Mouse (Mus musculus): Measurements from ENCODE around the gene Ccdc134.
"Not testable (repeated sequence)": the region's sequence is repeated elsewhere in the genome, so short reads cannot be mapped to it uniquely, and the experiment has no call there.

Ccdc134 gene

GRCm38 (mm10) chr15:82127426-82128374, at the start of gene Ccdc134:
TSS of gene Ccdc134 (plus strand) at chr15:82127922.
- peak; percentile 95 for DNase-seq (ENCODE audit: extremely low spot score)

DNA sequence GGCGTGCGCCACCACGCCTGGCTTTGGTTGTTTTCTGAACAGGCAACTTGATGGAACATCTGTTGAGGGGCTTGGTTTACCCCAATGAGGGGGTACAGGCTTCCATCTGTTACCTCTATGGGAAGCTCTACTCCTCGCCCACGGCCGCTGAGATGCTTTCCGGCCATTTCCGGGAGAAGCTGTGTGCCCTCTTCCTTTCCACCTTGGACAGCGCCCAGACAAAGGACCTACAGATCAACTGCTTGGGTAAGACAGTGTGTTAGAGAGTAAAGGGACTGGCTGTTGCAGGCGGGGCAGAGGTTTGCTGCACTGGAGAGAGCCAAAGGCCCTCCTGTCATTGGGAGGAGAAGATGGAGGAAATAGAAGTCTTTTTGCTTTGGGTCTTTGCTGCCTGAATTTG, 47.8 kb upstream of the Ccdc134 start:
- DNase-seq (ENCODE audit: extremely low spot score) = no peak

DNA sequence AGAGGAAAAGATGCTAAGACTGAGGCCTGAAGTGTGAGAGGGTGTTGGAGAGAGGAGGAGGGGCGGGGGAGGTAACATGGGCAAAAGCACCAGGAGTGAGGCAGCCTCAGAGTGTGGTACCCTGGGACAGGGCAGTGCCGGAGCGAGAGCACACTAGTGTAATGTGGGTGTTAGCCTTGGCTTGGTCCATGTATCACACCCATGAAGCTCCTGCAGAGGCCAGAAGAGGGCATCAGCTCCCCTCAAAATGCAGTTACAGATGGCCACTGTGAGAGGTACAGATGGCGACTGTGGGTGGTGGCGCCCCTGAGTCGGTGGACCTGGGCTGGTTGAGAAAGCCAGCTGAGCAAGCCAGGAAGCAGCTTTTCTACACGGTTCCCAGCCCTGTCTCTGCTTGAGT, 46.6 kb upstream of the Ccdc134 start:
- DNase-seq (ENCODE audit: extremely low spot score) = peak; percentile 34

DNA sequence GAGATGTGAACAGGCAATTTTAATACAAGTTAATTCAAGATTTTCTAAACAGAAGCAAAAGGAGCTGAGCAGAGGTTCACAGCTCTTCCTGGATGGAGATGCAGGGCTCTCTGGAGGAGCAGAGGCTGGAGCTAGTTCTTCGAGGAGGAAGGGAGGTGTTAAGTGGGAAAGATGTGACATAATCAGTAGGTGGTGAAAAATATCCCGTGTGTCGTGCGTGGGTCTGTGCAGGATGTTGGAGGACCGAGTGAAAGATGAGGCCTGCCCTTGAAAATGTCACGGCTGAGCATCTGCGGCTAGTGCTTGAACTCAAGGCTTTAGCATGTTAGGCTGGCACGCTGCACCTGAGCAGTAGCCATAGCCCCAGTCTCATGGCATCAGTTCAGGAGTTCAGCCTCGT, 42.1 kb upstream of the Ccdc134 start:
- no peak for DNase-seq (ENCODE audit: extremely low spot score)

GRCm38 (mm10) chr15:82086131-82086530, 41.6 kb upstream of the Ccdc134 start:
- DNase-seq (ENCODE audit: extremely low spot score) = no peak

- DNase-seq (ENCODE audit: extremely low spot score) = no peak
Measured at GRCm38 (mm10) chr15:82087266-82087665, 40.5 kb upstream of the Ccdc134 start.

GRCm38 (mm10) chr15:82091061-82091460, 36.7 kb upstream of the Ccdc134 start:
- no peak for DNase-seq (ENCODE audit: extremely low spot score)

GRCm38 (mm10) chr15:82106953-82107555, 20.7 kb upstream of the Ccdc134 start:
- peak; percentile 58 for DNase-seq (ENCODE audit: extremely low spot score)

- no peak for DNase-seq (ENCODE audit: extremely low spot score)
Measured at GRCm38 (mm10) chr15:82120544-82120943, 7.2 kb upstream of the Ccdc134 start.

GRCm38 (mm10) chr15:82126690-82127089, 1.0 kb upstream of the Ccdc134 start:
- DNase-seq (ENCODE audit: extremely low spot score) = not testable (repeated sequence)

- DNase-seq (ENCODE audit: extremely low spot score) = no peak
Measured at GRCm38 (mm10) chr15:82128398-82128797, 676 bp downstream of the Ccdc134 start.

GRCm38 (mm10) chr15:82130599-82130998, 2.9 kb downstream of the Ccdc134 start:
- no peak for DNase-seq (ENCODE audit: extremely low spot score)

GRCm38 (mm10) chr15:82135372-82135771, 7.7 kb downstream of the Ccdc134 start:
- no peak for DNase-seq (ENCODE audit: extremely low spot score)

GRCm38 (mm10) chr15:82138565-82138964, 10.8 kb downstream of the Ccdc134 start:
- peak; percentile 37 for DNase-seq (ENCODE audit: extremely low spot score)

- DNase-seq (ENCODE audit: extremely low spot score) = no peak
Measured at GRCm38 (mm10) chr15:82139196-82139595, 11.5 kb downstream of the Ccdc134 start.

DNA sequence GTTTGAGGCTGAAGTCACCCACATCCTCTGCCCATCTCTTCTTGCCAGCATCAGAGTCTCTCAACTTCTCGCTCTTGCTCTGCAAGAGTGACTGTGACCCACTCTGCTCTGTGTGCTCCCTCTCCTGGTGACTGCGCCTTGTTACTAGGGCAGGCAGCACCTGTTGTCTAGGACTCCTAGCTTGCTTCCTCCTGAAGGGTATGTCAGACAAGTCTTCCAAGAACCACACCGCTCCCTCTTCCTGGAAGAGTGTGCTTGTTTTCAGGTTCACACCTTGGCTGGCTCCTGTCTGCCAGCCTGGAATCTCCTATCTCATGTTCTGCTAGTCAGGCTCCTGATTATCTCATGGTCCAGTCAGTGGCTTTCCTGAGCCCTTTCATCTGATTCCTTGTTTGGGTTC, 12.6 kb downstream of the Ccdc134 start:
- no peak for DNase-seq (ENCODE audit: extremely low spot score)

- no peak for DNase-seq (ENCODE audit: extremely low spot score)
Measured at GRCm38 (mm10) chr15:82144157-82144556, 16.4 kb downstream of the Ccdc134 start.

GRCm38 (mm10) chr15:82145408-82145807, 17.7 kb downstream of the Ccdc134 start:
- no peak for DNase-seq (ENCODE audit: extremely low spot score)

DNA sequence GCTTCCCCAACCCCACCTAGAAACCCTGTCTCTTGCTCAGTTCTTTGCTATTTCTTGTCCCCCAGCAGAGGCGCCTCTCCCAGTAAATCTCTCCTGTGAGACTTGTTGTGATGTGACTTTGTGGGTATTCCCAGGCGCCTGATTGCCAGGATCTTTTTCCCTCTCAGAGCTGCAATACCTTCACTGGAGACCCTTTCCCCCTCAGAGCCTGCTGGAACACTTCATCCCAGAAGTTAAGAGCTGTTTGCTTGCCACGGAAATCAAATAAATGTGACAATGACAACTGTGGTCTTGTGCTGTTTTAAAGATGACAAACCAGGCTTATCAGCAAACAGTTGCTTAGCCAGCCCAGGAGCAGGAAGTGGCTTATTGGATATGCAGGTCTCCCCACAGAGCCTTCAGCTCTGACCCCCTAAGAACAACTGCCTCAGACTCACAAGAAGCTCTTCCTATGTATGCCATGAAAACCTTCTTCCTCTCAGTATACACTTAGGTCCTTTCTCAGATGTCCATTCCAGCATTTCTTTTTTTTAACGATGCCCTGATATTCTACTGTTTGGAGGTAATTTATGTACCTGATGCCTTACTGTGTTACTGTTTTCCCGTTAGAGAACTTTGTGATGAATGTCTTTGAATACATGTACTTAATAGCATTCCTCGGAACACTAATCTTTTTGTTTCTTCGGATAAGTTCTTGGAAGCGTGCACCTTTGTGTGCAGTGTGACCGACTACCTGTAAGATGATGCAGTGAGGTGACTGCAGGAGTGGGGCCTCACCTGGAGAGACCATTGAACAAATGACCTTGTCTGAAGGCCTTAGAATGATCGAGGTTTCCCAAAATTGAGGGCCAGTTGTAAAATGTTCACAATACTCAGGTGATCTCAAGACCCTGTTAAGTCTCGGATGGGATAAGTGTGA, 18.4 kb downstream of the Ccdc134 start:
- peak; percentile 36 for DNase-seq (ENCODE audit: extremely low spot score)

DNA sequence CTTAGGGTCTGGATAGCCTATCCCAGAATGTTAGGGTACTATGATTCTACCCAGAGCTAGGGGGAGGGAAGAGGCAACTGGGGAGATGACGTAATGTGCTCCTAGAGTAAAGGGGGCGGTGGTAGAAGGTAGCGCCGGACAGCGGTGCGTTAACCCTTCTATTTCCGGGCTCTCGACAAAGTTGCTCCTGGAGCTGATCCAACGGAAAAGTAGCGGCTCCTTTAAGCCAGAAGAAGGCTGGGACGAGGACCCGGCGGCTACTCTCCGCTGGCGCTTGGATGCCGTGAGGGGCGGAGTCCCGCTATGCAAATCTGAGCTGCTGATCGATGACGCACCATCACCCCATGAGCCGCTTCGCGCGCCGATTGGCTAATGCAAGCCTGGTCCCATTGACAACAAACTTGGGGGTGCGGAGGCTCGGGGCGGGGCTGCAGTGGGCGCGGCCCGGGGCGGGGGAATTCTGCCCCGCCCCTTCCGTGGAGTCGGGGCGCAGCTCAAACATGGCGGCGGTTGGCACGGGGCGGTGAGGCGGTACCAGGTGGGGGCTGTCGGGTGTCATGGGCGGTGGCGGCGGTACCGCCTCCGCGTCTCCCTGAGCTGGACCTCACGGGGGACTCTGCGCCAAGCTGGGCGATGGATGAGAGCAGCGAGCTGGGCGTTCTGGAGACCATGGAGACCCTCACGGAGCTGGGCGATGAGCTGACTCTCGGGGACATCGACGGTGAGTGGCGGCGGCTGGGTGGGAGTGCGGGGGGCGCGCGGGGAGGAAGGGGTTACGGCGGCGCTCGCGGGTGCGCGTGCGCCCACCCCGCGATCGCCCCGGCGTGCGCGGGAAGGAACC, 19.3 kb downstream of the Ccdc134 start, which contains the start of gene Srebf2:
Gene Srebf2, plus strand, starts transcription at position 412 of the 841 bp plus-strand sequence.
- DNase-seq (ENCODE audit: extremely low spot score) = peak; percentile 99

DNA sequence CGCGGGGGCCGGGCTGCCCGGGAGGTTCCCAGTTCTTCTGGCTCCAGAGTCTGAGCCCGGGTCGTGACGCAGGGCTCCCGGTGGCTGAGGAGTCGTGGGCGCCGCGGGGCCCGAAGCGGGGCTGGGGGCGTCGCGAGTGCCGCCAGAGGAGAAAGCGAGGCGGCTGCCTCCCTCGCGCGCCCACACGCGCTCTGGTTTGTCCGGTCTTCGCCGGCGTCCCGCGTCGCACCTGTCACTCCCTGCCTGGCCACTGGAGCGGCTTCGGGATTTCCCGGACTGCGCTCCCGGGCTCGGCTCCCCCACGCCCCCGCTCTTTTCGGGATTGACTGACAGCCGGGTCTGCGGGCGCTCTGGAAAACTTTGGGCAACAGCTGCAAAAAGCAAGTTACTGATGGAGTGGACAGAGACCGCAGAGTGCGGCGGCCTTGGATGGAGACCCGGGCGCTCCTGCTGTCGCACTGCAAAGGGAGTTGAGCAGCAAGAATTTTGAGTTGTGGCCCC, 19.9 kb downstream of the Ccdc134 start:
- peak; percentile 70 for DNase-seq (ENCODE audit: extremely low spot score)
